Mouse (Mus musculus): ENCODE measurements around the gene Neurl3. TPM values are rescaled to one million over a fixed set of nuclear protein-coding genes. Genes with fewer than 3 reads are reported as not detected.

Neurl3 gene
- polyA plus RNA-seq, 1 experiment from 2014 or later: 0.51 TPM

GRCm38 (mm10) chr1:36269121-36269795 lies 5.2 kb downstream of the Neurl3 start:
- Histone ChIP-seq H3K27ac (ENCODE audit: low read depth, low read length) (no peak overlapping the region), H3K36me3 (ENCODE audit: control insufficient read depth, insufficient read depth, low read length) (no peaks in the 10 kb centered on the region), H3K4me1 (ENCODE audit: control insufficient read depth, insufficient read depth, low read length) (no peaks in the 10 kb centered on the region), H3K9me3 (replicated peaks; ENCODE audit: control insufficient read depth, low read length) (no peaks in the 10 kb centered on the region), H3K9ac (ENCODE audit: low read length) (no peak overlapping the region), H3K4me2 (ENCODE audit: low read length) (peak overlapping the region; percentile 12; the same call in 1 of the 2 replicates), H3K4me3 (ENCODE audit: low read depth, low read length) (no peak overlapping the region), H3K27me3 (replicated peaks; ENCODE audit: control insufficient read depth, insufficient read depth, low read length) (0 out of 2 replicates have a peak, but pooled peaks cover 4% of the 10 kb centered on the region)
- DNase-seq (ENCODE audit: low spot score): no peak
- ATAC-seq: no peak
- WGBS: 48% methylated on average over 54 of the region's 54 CpGs

- Histone ChIP-seq H3K27ac (ENCODE audit: low read depth, low read length) (no peak overlapping the region), H3K9ac (ENCODE audit: low read length) (no peak overlapping the region), H3K4me2 (ENCODE audit: low read length) (no peak overlapping the region), H3K27me3 (replicated peaks; ENCODE audit: control insufficient read depth, insufficient read depth, low read length) (0 out of 2 replicates have a peak, but pooled peaks cover 4% of the 10 kb centered on the region), H3K4me3 (ENCODE audit: low read depth, low read length) (no peak overlapping the region), H3K4me1 (ENCODE audit: control insufficient read depth, insufficient read depth, low read length) (no peaks in the 10 kb centered on the region), H3K36me3 (ENCODE audit: control insufficient read depth, insufficient read depth, low read length) (no peaks in the 10 kb centered on the region), H3K9me3 (replicated peaks; ENCODE audit: control insufficient read depth, low read length) (no peaks in the 10 kb centered on the region)
- ATAC-seq: no peak
- no peak for DNase-seq (ENCODE audit: low spot score)
- WGBS: 98% methylated on average over 3 of the region's 3 CpGs
These were observed 6.9 kb downstream of the Neurl3 start for GRCm38 (mm10) chr1:36267595-36267994.

DNA sequence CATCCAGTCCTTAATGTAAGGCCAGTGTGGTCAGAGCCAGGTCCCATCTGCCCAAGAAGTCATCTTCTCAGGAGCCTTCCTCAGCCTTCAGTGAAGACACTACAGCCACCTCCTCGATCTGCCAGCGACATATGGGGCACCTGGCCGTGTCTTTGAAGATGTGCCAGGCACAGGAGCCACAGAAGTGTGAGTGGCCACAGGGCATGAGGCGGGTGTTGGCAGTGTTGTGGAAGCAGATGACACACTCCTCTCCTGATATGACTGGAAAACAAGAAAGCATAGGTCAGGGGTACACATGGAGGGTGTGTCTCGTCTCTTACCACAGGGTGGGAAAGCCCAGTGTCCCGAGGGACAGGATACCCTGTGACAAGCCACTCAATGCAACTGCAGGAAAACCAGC lies 8.2 kb downstream of the Neurl3 start:
- no peak overlapping the region for H3K9ac ChIP-seq (ENCODE audit: low read length)
- WGBS: 82% methylated on average over 6 of the region's 6 CpGs

DNA sequence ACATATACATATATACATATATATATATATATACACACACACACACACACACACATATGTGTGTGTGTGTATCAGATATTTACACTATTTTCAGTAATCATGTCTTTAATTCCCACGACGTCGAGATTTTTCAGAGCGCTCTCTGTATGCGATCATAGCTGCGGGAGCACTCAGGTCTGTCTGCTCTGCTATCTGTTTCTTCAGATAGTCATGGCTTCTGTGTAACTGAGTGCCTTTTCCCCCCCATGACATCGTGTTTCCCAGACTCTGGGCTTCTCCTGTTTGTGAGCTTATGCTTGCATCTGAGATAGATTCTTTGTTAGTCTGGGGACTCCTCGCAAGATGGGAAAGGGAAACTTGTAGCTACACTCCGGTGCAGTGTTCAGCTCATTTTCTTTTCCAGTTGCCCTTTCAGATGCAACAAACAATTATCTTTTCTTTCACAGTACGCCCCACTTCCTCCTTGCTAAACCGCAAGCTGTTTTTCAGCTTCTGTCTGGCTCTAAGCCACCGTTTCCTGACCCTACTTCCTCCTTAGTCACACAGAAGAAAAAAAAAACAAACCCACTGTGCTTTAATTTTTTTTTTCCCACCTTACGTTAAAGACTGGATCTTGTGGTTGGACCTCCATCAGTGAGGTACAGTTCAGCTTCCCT lies 10.5 kb downstream of the Neurl3 start:
- Histone ChIP-seq H3K4me3 (ENCODE audit: low read depth, low read length) (no peak overlapping the region), H3K9ac (ENCODE audit: low read length) (no peak overlapping the region), H3K27ac (ENCODE audit: low read depth, low read length) (no peak overlapping the region), H3K4me1 (ENCODE audit: control insufficient read depth, insufficient read depth, low read length) (no peaks in the 10 kb centered on the region), H3K9me3 (replicated peaks; ENCODE audit: control insufficient read depth, low read length) (no peaks in the 10 kb centered on the region), H3K36me3 (ENCODE audit: control insufficient read depth, insufficient read depth, low read length) (no peaks in the 10 kb centered on the region), H3K27me3 (replicated peaks; ENCODE audit: control insufficient read depth, insufficient read depth, low read length) (no peaks in the 10 kb centered on the region), H3K4me2 (ENCODE audit: low read length) (no peak overlapping the region)
- DNase-seq (ENCODE audit: low spot score) (peak; percentile 11), ATAC-seq (no peak)
- 70% methylated on average over 13 of the region's 13 CpGs for WGBS

More for the DNA sequence above, 8.2 kb downstream of the Neurl3 start:
- Histone ChIP-seq H3K4me2 (ENCODE audit: low read length) (no peak overlapping the region), H3K9me3 (replicated peaks; ENCODE audit: control insufficient read depth, low read length) (no peaks in the 10 kb centered on the region), H3K36me3 (ENCODE audit: control insufficient read depth, insufficient read depth, low read length) (no peaks in the 10 kb centered on the region), H3K4me1 (ENCODE audit: control insufficient read depth, insufficient read depth, low read length) (no peaks in the 10 kb centered on the region), H3K27ac (ENCODE audit: low read depth, low read length) (no peak overlapping the region), H3K27me3 (replicated peaks; ENCODE audit: control insufficient read depth, insufficient read depth, low read length) (0 out of 2 replicates have a peak, but pooled peaks cover 4% of the 10 kb centered on the region), H3K4me3 (ENCODE audit: low read depth, low read length) (no peak overlapping the region)
- DNase-seq (ENCODE audit: low spot score) (no peak), ATAC-seq (no peak)

GRCm38 (mm10) chr1:36261708-36262504 lies 12.6 kb downstream of the Neurl3 start:
- Histone ChIP-seq H3K4me1 (ENCODE audit: control insufficient read depth, insufficient read depth, low read length) (no peaks in the 10 kb centered on the region), H3K36me3 (ENCODE audit: control insufficient read depth, insufficient read depth, low read length) (no peaks in the 10 kb centered on the region), H3K9ac (ENCODE audit: low read length) (no peak overlapping the region), H3K4me2 (ENCODE audit: low read length) (no peak overlapping the region), H3K9me3 (replicated peaks; ENCODE audit: control insufficient read depth, low read length) (no peaks in the 10 kb centered on the region), H3K4me3 (ENCODE audit: low read depth, low read length) (no peak overlapping the region), H3K27me3 (replicated peaks; ENCODE audit: control insufficient read depth, insufficient read depth, low read length) (no peaks in the 10 kb centered on the region), H3K27ac (ENCODE audit: low read depth, low read length) (no peak overlapping the region)
- no peak for DNase-seq (ENCODE audit: low spot score)
- WGBS: 85% methylated on average over 19 of the region's 19 CpGs
- ATAC-seq: no peak

DNA sequence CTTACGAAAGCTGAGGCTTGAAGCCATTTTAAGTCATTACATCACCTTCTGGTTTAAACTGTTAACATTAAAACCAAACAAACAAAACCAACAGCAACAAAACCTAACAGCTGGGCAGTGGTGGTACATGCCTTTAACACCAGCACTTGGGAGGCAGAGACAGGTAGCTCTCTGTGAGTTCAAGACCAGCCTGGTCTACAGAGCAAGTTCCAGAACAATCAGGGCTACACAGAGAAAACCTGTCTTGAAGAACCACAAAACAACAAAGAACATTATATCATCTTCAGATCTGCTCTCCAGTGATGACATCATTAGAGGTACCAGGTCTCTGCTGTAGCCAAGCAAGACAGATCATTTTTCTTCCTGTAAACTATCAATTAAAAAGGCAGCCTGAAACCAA lies 14.1 kb downstream of the Neurl3 start:
- no peak overlapping the region for H3K27ac ChIP-seq (ENCODE audit: low read depth, low read length)
- ATAC-seq (no peak), DNase-seq (ENCODE audit: low spot score) (no peak)
- H3K27me3 ChIP-seq (replicated peaks; ENCODE audit: control insufficient read depth, insufficient read depth, low read length): no peaks in the 10 kb centered on the region
- H3K4me1 ChIP-seq (ENCODE audit: control insufficient read depth, insufficient read depth, low read length): no peaks in the 10 kb centered on the region
- 87% methylated on average over 1 of the region's 1 CpGs for WGBS
- no peak overlapping the region for H3K9ac ChIP-seq (ENCODE audit: low read length)
- no peaks in the 10 kb centered on the region for H3K36me3 ChIP-seq (ENCODE audit: control insufficient read depth, insufficient read depth, low read length)
- no peak overlapping the region for H3K4me2 ChIP-seq (ENCODE audit: low read length)
- no peak overlapping the region for H3K4me3 ChIP-seq (ENCODE audit: low read depth, low read length)
- 0 out of 2 replicates have a peak, but pooled peaks cover 5% of the 10 kb centered on the region for H3K9me3 ChIP-seq (replicated peaks; ENCODE audit: control insufficient read depth, low read length)

DNA sequence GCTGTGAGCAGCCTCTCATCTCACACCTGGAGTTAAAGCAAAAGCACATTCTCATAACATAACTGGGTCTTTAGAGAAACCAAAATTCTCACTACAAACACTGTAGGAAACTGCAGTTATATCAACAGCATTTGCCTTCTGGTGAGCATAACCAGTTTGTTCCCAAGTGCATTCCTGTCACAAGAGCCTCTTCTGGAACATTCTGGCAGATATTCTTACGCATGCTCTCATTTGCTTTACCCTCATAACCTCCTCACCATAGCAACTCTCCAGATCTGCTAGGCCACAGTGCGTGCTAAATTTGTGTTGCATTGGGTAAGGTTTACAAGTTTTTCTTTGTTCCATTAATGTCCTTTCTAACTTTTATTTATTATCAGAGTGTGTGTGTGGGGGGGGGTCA lies 15.2 kb downstream of the Neurl3 start:
- H3K4me1 ChIP-seq (ENCODE audit: control insufficient read depth, insufficient read depth, low read length): no peaks in the 10 kb centered on the region

GRCm38 (mm10) chr1:36258631-36259030 lies 15.8 kb downstream of the Neurl3 start:
- Histone ChIP-seq H3K36me3 (ENCODE audit: control insufficient read depth, insufficient read depth, low read length) (no peaks in the 10 kb centered on the region), H3K27me3 (replicated peaks; ENCODE audit: control insufficient read depth, insufficient read depth, low read length) (no peaks in the 10 kb centered on the region), H3K27ac (ENCODE audit: low read depth, low read length) (no peak overlapping the region), H3K4me1 (ENCODE audit: control insufficient read depth, insufficient read depth, low read length) (no peaks in the 10 kb centered on the region), H3K4me2 (ENCODE audit: low read length) (no peak overlapping the region), H3K9ac (ENCODE audit: low read length) (no peak overlapping the region), H3K4me3 (ENCODE audit: low read depth, low read length) (no peak overlapping the region), H3K9me3 (replicated peaks; ENCODE audit: control insufficient read depth, low read length) (0 out of 2 replicates have a peak, but pooled peaks cover 5% of the 10 kb centered on the region)
- 64% methylated on average over 2 of the region's 2 CpGs for WGBS
- no peak for DNase-seq (ENCODE audit: low spot score)
- ATAC-seq: no peak

More for the DNA sequence above, 15.2 kb downstream of the Neurl3 start:
- H3K9me3 ChIP-seq (replicated peaks; ENCODE audit: control insufficient read depth, low read length): 0 out of 2 replicates have a peak, but pooled peaks cover 5% of the 10 kb centered on the region
- DNase-seq (ENCODE audit: low spot score): no peak
- no peak overlapping the region for H3K4me2 ChIP-seq (ENCODE audit: low read length)
- 96% methylated on average over 2 of the region's 2 CpGs for WGBS
- ATAC-seq: no peak
- no peak overlapping the region for H3K9ac ChIP-seq (ENCODE audit: low read length)
- no peak overlapping the region for H3K4me3 ChIP-seq (ENCODE audit: low read depth, low read length)
- H3K36me3 ChIP-seq (ENCODE audit: control insufficient read depth, insufficient read depth, low read length): no peaks in the 10 kb centered on the region
- no peaks in the 10 kb centered on the region for H3K27me3 ChIP-seq (replicated peaks; ENCODE audit: control insufficient read depth, insufficient read depth, low read length)
- no peak overlapping the region for H3K27ac ChIP-seq (ENCODE audit: low read depth, low read length)
